Mouse (Mus musculus) intestine, postnatal 0 days (tissue): ENCODE measurements around the gene Naa35. TPM values are rescaled to one million over a fixed set of nuclear protein-coding genes. Genes with fewer than 3 reads are reported as not detected.

Experiments used
- ATAC-seq: fragments of 200-750 bp; cut with Nextera tagmentation; 2 replicates; pipeline ENCODE4 v1.8.0; 2017; ENCODE audit warnings: mild to moderate bottlenecking, moderate TSS enrichment, moderate library complexity
- H3K27ac ChIP-seq: fragments of 300-500 bp; sonication (generic); 2 replicates; pipeline ENCODE4 v1.5.1; 2014; ENCODE audit warnings: mild to moderate bottlenecking, low read depth, low read length, moderate library complexity
- H3K27me3 ChIP-seq: fragments of 300-500 bp; sonication (generic); replicated peaks from 2 replicates; pipeline ENCODE4 v1.6.1; 2014; ENCODE audit warnings: low read length, mixed read lengths; ENCODE audit not compliant: control insufficient read depth, insufficient read depth
- H3K36me3 ChIP-seq: fragments of 300-500 bp; sonication (generic); 2 replicates; pipeline ENCODE4 v1.6.1; 2014; ENCODE audit warnings: mild to moderate bottlenecking, moderate library complexity; ENCODE audit not compliant: control insufficient read depth, insufficient read depth
- H3K4me1 ChIP-seq: fragments of 300-500 bp; sonication (generic); replicated peaks from 2 replicates; pipeline ENCODE4 v1.6.1; 2014; ENCODE audit warnings: antibody characterized with exemption, low read length, mixed read lengths; ENCODE audit not compliant: control insufficient read depth, insufficient read depth
- H3K4me2 ChIP-seq: fragments of 300-500 bp; sonication (generic); replicated peaks from 2 replicates; pipeline ENCODE4 v1.6.1; 2014; ENCODE audit warnings: low read depth, mild to moderate bottlenecking, moderate library complexity
- H3K4me3 ChIP-seq: fragments of 300-500 bp; sonication (generic); 2 replicates; pipeline ENCODE4 v1.5.1; 2014; ENCODE audit warnings: low read depth, low read length
- H3K9ac ChIP-seq: fragments of 300-500 bp; sonication (generic); 2 replicates; pipeline ENCODE4 v1.6.1; 2014; ENCODE audit warnings: mild to moderate bottlenecking, low read depth, low read length
- H3K9me3 ChIP-seq: fragments of 300-500 bp; sonication (generic); 2 replicates; pipeline ENCODE4 v1.6.1; 2016; ENCODE audit warnings: mixed run types; ENCODE audit not compliant: control insufficient read depth
- CTCF ChIP-seq: sonication (generic); IDR thresholded peaks from 2 replicates; pipeline ENCODE4 v1.5.1; 2016; ENCODE audit warnings: low read depth, mild to moderate bottlenecking, control low read depth, antibody characterized with exemption, moderate library complexity
- WGBS: fragments of 180-500 bp; shearing (Covaris S2); extraction: QIAGEN DNeasy Blood & Tissue Kit; methylation state at CpG from one replicate; pipeline ENCODE4 v1.1.7; 2014; 5-methylcytosine and 5-hydroxymethylcytosine counted together
- polyA plus RNA-seq: library from polyadenylated mRNA; unstranded; fragments of >200 nt; fragmentation: Nextera tagmentation; extraction: Ambion mirVana; gene quantifications from 2 replicates; pipeline ENCODE4 v1.2.1, GENCODE M21; 2015

Naa35 gene
- polyA plus RNA-seq, 1 experiment from 2014 or later = 39.8 TPM

- H3K9ac ChIP-seq = no peak overlapping the region
- no peaks in the 10 kb centered on the region for H3K27me3 ChIP-seq
- H3K4me3 ChIP-seq = no peak overlapping the region
- H3K9me3 ChIP-seq = no peaks in the 10 kb centered on the region
- no peaks in the 10 kb centered on the region for H3K4me1 ChIP-seq
- H3K36me3 ChIP-seq = peaks cover 68% of the 10 kb centered on the region
- no peak overlapping the region for H3K4me2 ChIP-seq
- no peak for ATAC-seq
- TF ChIP-seq CTCF = no peak
- H3K27ac ChIP-seq = no peak overlapping the region
- 95% methylated on average over 1 of the region's 1 CpGs for WGBS
Observed at GRCm38 (mm10) chr13:59604511-59604910, 19.5 kb downstream of the Naa35 start.

GRCm38 (mm10) chr13:59605221-59605922, 20.3 kb downstream of the Naa35 start:
- no peak overlapping the region for H3K9ac ChIP-seq
- H3K27ac ChIP-seq = no peak overlapping the region
- WGBS = 43% methylated on average over 10 of the region's 10 CpGs
- no peaks in the 10 kb centered on the region for H3K9me3 ChIP-seq
- TF ChIP-seq CTCF = no peak
- H3K4me2 ChIP-seq = no peak overlapping the region
- no peak overlapping the region for H3K4me3 ChIP-seq
- peaks cover 68% of the 10 kb centered on the region for H3K36me3 ChIP-seq
- no peaks in the 10 kb centered on the region for H3K4me1 ChIP-seq
- no peak for ATAC-seq
- H3K27me3 ChIP-seq = no peaks in the 10 kb centered on the region

- Histone ChIP-seq H3K9me3 (no peaks in the 10 kb centered on the region), H3K36me3 (peaks cover 64% of the 10 kb centered on the region), H3K9ac (no peak overlapping the region)
Observed at GRCm38 (mm10) chr13:59609885-59610284, 24.8 kb downstream of the Naa35 start.

DNA sequence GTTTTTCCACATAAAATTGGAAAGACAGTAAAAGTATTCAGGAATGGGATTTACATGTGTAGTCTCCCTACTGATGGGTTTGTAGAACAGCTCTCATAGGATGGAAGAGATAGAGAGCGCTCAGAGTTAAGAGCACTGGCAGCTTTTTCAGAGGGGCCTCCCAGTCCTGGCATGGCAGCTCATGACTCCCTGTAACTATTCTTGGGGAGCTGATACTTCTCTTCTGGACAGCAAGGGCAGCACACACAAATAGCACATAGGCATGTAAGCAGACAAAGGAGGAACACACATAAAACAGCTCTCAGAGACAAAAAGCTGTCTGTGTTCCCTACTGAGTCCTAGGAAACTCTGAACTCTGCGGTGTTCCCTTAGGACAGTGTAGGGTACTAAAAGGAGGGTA, 25.4 kb downstream of the Naa35 start:
- ATAC-seq = no peak
- H3K4me3 ChIP-seq = no peak overlapping the region
- H3K4me2 ChIP-seq = no peak overlapping the region
- H3K36me3 ChIP-seq = peaks cover 64% of the 10 kb centered on the region
- TF ChIP-seq CTCF = no peak
- H3K4me1 ChIP-seq = no peaks in the 10 kb centered on the region
- 81% methylated on average over 2 of the region's 2 CpGs for WGBS
- no peak overlapping the region for H3K27ac ChIP-seq
- no peaks in the 10 kb centered on the region for H3K9me3 ChIP-seq
- no peak overlapping the region for H3K9ac ChIP-seq
- no peaks in the 10 kb centered on the region for H3K27me3 ChIP-seq

More at GRCm38 (mm10) chr13:59609885-59610284, 24.8 kb downstream of the Naa35 start:
- Histone ChIP-seq H3K27ac (no peak overlapping the region), H3K4me2 (no peak overlapping the region), H3K4me1 (no peaks in the 10 kb centered on the region), H3K4me3 (no peak overlapping the region), H3K27me3 (no peaks in the 10 kb centered on the region)
- ATAC-seq = no peak
- WGBS = 92% methylated on average over 4 of the region's 4 CpGs
- TF ChIP-seq CTCF = no peak

DNA sequence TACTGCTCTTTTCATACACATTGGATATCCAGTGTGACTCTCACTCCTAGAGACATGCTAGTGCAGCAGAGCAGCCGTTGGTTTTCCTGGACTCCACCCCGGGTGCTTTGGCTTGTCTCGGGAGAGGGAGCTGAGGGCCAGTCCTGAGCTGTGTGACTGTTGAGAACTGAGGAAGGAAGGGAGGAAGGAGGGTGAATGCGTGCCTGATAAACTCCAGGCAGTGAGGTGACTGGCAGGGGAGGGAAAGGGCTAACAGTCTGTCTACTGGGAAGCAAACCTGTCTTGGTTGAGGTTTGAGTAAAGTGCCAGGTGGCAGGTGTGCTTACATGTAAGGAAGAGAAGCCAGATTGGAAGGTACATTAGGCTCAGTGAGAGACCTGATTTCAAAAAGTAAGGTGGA, 28.8 kb downstream of the Naa35 start:
- 68% methylated on average over 4 of the region's 4 CpGs for WGBS
- no peak for ATAC-seq
- H3K9ac ChIP-seq = no peak overlapping the region
- peaks cover 56% of the 10 kb centered on the region for H3K36me3 ChIP-seq
- no peaks in the 10 kb centered on the region for H3K9me3 ChIP-seq
- H3K27ac ChIP-seq = no peak overlapping the region
- TF ChIP-seq CTCF = no peak
- H3K4me3 ChIP-seq = no peak overlapping the region
- no peaks in the 10 kb centered on the region for H3K27me3 ChIP-seq
- H3K4me1 ChIP-seq = no peaks in the 10 kb centered on the region
- no peak overlapping the region for H3K4me2 ChIP-seq

DNA sequence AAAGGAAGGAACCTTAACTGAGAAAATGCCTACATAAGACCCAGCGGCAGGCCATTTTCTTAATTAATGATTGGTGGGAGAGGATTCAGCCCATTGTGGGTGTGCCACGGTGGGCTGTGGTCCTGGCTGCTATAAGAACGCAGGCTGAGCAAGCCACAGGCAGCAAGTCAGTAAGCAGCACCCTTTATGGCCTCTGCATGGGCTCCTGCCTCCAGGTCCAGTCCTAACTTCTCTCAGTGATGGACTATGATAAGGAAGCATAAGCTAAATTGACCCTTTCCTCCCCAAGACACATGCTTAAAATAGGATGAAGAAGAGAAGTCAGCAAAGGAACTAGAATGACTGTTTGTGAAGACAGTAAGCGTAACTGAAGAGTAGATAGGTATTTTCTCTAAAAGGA, 30.1 kb downstream of the Naa35 start:
- Histone ChIP-seq H3K27ac (no peak overlapping the region), H3K4me1 (no peaks in the 10 kb centered on the region), H3K4me3 (no peak overlapping the region), H3K27me3 (no peaks in the 10 kb centered on the region), H3K9me3 (no peaks in the 10 kb centered on the region), H3K36me3 (peaks cover 53% of the 10 kb centered on the region), H3K4me2 (no peak overlapping the region), H3K9ac (no peak overlapping the region)
- 66% methylated on average over 4 of the region's 4 CpGs for WGBS
- no peak for ATAC-seq
- no peak for TF ChIP-seq CTCF
